Mouse (Mus musculus) liver, embryonic 16.5 days (tissue): ENCODE measurements around the gene Rnf38. TPM values are rescaled to one million over a fixed set of nuclear protein-coding genes. Genes with fewer than 3 reads are reported as not detected.

Experiments
- ATAC-seq: fragments of 200-750 bp; cut with Nextera tagmentation; 2 replicates; pipeline ENCODE4 v1.8.0; 2017; ENCODE audit warnings: low read depth, mild to moderate bottlenecking, moderate number of reproducible peaks, moderate library complexity
- H3K27ac ChIP-seq: fragments of 300-500 bp; sonication (generic); 2 replicates; pipeline ENCODE4 v1.5.1; 2014; ENCODE audit warnings: mild to moderate bottlenecking, low read length
- H3K27me3 ChIP-seq: fragments of 300-500 bp; sonication (generic); 2 replicates; pipeline ENCODE4 v1.6.1; 2014; ENCODE audit warnings: low read depth, low read length, mixed read lengths; ENCODE audit not compliant: control insufficient read depth, insufficient read depth
- H3K36me3 ChIP-seq: fragments of 300-500 bp; sonication (generic); 2 replicates; pipeline ENCODE4 v1.6.1; 2014; ENCODE audit warnings: mild to moderate bottlenecking; ENCODE audit not compliant: control insufficient read depth, insufficient read depth
- H3K4me1 ChIP-seq: fragments of 300-500 bp; sonication (generic); 2 replicates; pipeline ENCODE4 v1.6.1; 2014; ENCODE audit warnings: low read depth, low read length, mixed read lengths; ENCODE audit not compliant: control insufficient read depth
- H3K4me2 ChIP-seq: fragments of 300-500 bp; sonication (generic); 2 replicates; pipeline ENCODE4 v1.6.1; 2014; ENCODE audit warnings: low read depth, low read length, mixed read lengths
- H3K4me3 ChIP-seq: fragments of 300-500 bp; sonication (generic); 2 replicates; pipeline ENCODE4 v1.5.1; 2014; ENCODE audit warnings: low read depth, mild to moderate bottlenecking, low read length
- H3K9ac ChIP-seq: fragments of 300-500 bp; sonication (generic); 2 replicates; pipeline ENCODE4 v1.6.1; 2014; ENCODE audit warnings: low read depth, low read length
- H3K9me3 ChIP-seq: fragments of 300-500 bp; sonication (generic); replicated peaks from 2 replicates; pipeline ENCODE4 v1.6.1; 2016; ENCODE audit warnings: low read length; ENCODE audit not compliant: control insufficient read depth
- WGBS: fragments of 180-500 bp; shearing (Covaris S2); extraction: QIAGEN DNeasy Blood & Tissue Kit; methylation state at CpG from one replicate; pipeline ENCODE4 v1.1.7; 2014; ENCODE audit not compliant: insufficient replicate concordance; 5-methylcytosine and 5-hydroxymethylcytosine counted together
- polyA plus RNA-seq: library from polyadenylated mRNA; unstranded; fragments of >200 nt; fragmentation: Nextera tagmentation; extraction: Ambion mirVana; gene quantifications from 2 replicates; pipeline ENCODE4 v1.2.1, GENCODE M21; 2015

Gene Rnf38
- polyA plus RNA-seq, 1 experiment from 2014 or later, result 12.1 TPM

DNA sequence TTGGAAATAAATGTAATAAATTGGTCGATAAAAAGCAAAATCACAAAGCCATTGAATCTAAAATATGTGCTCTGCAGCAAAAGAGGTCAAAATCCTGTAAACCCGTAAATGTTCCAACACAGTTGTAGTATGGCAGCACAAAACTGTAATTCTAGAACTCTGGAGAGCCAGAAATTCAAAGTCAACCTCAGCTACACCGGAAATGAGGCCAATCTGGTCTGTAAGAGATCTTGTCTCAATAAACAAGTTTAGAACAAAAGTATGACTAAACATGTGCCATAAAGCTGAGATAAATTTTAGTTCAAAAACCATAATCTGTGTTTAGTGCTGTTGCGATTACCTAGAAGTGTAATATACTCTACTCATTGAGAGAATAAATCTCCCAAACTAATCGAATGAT, 69.0 kb downstream of the Rnf38 start:
- 72% methylated on average over 5 of the region's 5 CpGs for WGBS
- no peak overlapping the region for H3K4me3 ChIP-seq
- no peak for ATAC-seq
- H3K27me3 ChIP-seq, result no peaks in the 10 kb centered on the region
- H3K9ac ChIP-seq, result no peak overlapping the region
- no peaks in the 10 kb centered on the region for H3K36me3 ChIP-seq
- no peak overlapping the region for H3K4me2 ChIP-seq
- H3K4me1 ChIP-seq, result peaks cover 40% of the 10 kb centered on the region
- no peak overlapping the region for H3K27ac ChIP-seq
- no peaks in the 10 kb centered on the region for H3K9me3 ChIP-seq

GRCm38 (mm10) chr4:44163034-44163433, 70.6 kb downstream of the Rnf38 start:
- H3K27me3 ChIP-seq, result no peaks in the 10 kb centered on the region
- no peaks in the 10 kb centered on the region for H3K9me3 ChIP-seq
- H3K27ac ChIP-seq, result no peak overlapping the region
- H3K4me2 ChIP-seq, result no peak overlapping the region
- H3K4me1 ChIP-seq, result peaks cover 32% of the 10 kb centered on the region
- H3K9ac ChIP-seq, result no peak overlapping the region
- WGBS, result 49% methylated on average over 2 of the region's 2 CpGs
- no peak overlapping the region for H3K4me3 ChIP-seq
- ATAC-seq, result no peak
- H3K36me3 ChIP-seq, result no peaks in the 10 kb centered on the region

- Histone ChIP-seq H3K4me3 (no peak overlapping the region), H3K9me3 (no peaks in the 10 kb centered on the region), H3K27ac (no peak overlapping the region), H3K27me3 (no peaks in the 10 kb centered on the region), H3K36me3 (no peaks in the 10 kb centered on the region), H3K9ac (no peak overlapping the region), H3K4me2 (peak overlapping the region; percentile 6), H3K4me1 (peaks cover 30% of the 10 kb centered on the region)
- WGBS, result 34% methylated on average over 13 of the region's 13 CpGs
- ATAC-seq, result peak; percentile 68
These were observed 72.4 kb downstream of the Rnf38 start for GRCm38 (mm10) chr4:44160990-44161689.

GRCm38 (mm10) chr4:44159839-44160238, 73.8 kb downstream of the Rnf38 start:
- no peak overlapping the region for H3K4me2 ChIP-seq
- no peak overlapping the region for H3K9ac ChIP-seq
- no peaks in the 10 kb centered on the region for H3K27me3 ChIP-seq
- no peaks in the 10 kb centered on the region for H3K36me3 ChIP-seq
- H3K4me3 ChIP-seq, result no peak overlapping the region
- peaks cover 35% of the 10 kb centered on the region for H3K4me1 ChIP-seq
- H3K27ac ChIP-seq, result no peak overlapping the region
- H3K9me3 ChIP-seq, result no peaks in the 10 kb centered on the region
- ATAC-seq, result no peak
- 62% methylated on average over 8 of the region's 8 CpGs for WGBS

- WGBS, result 57% methylated on average over 6 of the region's 6 CpGs
- Histone ChIP-seq H3K9me3 (no peaks in the 10 kb centered on the region), H3K4me2 (no peak overlapping the region), H3K4me3 (no peak overlapping the region), H3K27ac (no peak overlapping the region), H3K36me3 (no peaks in the 10 kb centered on the region; the same call in 1 of the 2 replicates), H3K9ac (no peak overlapping the region), H3K4me1 (peaks cover 19% of the 10 kb centered on the region), H3K27me3 (no peaks in the 10 kb centered on the region)
- no peak for ATAC-seq
These were observed 77.1 kb downstream of the Rnf38 start for GRCm38 (mm10) chr4:44156481-44156880.

DNA sequence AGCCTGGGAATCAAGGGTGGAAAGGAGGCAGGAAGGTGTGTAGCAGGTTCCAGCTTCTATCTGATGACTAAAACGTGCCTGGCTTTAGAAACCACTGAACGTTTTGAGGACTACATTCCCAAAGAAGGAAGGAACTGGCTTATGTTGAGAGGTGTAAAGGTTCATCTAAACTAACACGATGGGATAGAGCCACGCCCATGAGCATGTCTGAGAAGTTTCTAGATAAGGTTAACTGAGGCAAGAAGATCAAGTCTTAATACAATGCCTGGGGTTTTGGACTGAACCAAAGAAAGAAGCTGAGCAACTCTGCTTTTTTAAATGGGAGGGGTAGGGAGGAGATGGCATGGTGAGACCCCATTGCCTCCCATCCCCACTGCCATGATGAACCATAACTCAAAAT, 78.7 kb downstream of the Rnf38 start:
- H3K27me3 ChIP-seq, result no peaks in the 10 kb centered on the region
- peak overlapping the region; percentile 17; the same call in 1 of the 2 replicates for H3K4me2 ChIP-seq
- H3K9me3 ChIP-seq, result no peaks in the 10 kb centered on the region
- peaks cover 11% of the 10 kb centered on the region for H3K4me1 ChIP-seq
- no peak overlapping the region for H3K4me3 ChIP-seq
- H3K27ac ChIP-seq, result no peak overlapping the region
- ATAC-seq, result peak; percentile 67; the same call in 1 of the 2 replicates
- 12% methylated on average over 4 of the region's 4 CpGs for WGBS
- H3K9ac ChIP-seq, result no peak overlapping the region
- H3K36me3 ChIP-seq, result peaks cover 10% of the 10 kb centered on the region

- H3K27ac ChIP-seq, result no peak overlapping the region
- H3K4me2 ChIP-seq, result no peak overlapping the region
- H3K9ac ChIP-seq, result no peak overlapping the region
- H3K27me3 ChIP-seq, result no peaks in the 10 kb centered on the region
- peaks cover 11% of the 10 kb centered on the region for H3K4me1 ChIP-seq
- ATAC-seq, result no peak
- no peaks in the 10 kb centered on the region for H3K9me3 ChIP-seq
- no peak overlapping the region for H3K4me3 ChIP-seq
- H3K36me3 ChIP-seq, result peaks cover 21% of the 10 kb centered on the region
- 82% methylated on average over 4 of the region's 4 CpGs for WGBS
These were observed 80.7 kb downstream of the Rnf38 start for GRCm38 (mm10) chr4:44152904-44153303.

- Histone ChIP-seq H3K27ac (no peak overlapping the region), H3K4me2 (no peak overlapping the region), H3K9me3 (no peaks in the 10 kb centered on the region), H3K9ac (no peak overlapping the region), H3K27me3 (no peaks in the 10 kb centered on the region), H3K4me3 (no peak overlapping the region), H3K4me1 (no peaks in the 10 kb centered on the region), H3K36me3 (peaks cover 32% of the 10 kb centered on the region)
- whole genome bisulfite sequencing, result 68% methylated on average over 12 of the region's 12 CpGs
- ATAC-seq, result no peak
These were observed 106.8 kb downstream of the Rnf38 start for GRCm38 (mm10) chr4:44126805-44127204.

GRCm38 (mm10) chr4:44119410-44120201, 114.0 kb downstream of the Rnf38 start:
- Histone ChIP-seq H3K4me2 (no peak overlapping the region), H3K27me3 (no peaks in the 10 kb centered on the region), H3K36me3 (no peaks in the 10 kb centered on the region), H3K27ac (no peak overlapping the region), H3K4me3 (no peak overlapping the region), H3K9me3 (no peaks in the 10 kb centered on the region), H3K4me1 (no peaks in the 10 kb centered on the region), H3K9ac (no peak overlapping the region)
- 35% methylated on average over 9 of the region's 9 CpGs for WGBS
- ATAC-seq, result no peak
